7 mouse cellular contexts compared by ENCODE assay signal in genomic region chr19:18713357-18713756, GRCm38 (mm10). TPM values are rescaled to one million over a fixed set of nuclear protein-coding genes. Genes with fewer than 3 reads are reported as not detected.
DNase-seq lines count a peak whose midpoint lies in the region; ATAC-seq and TF ChIP-seq lines count a peak whose summit lies in the region.
"Not testable (repeated sequence)": the region's sequence is repeated elsewhere in the genome, so short reads cannot be mapped to it uniquely, and the experiment has no call there.

No protein-coding gene starts in this region.

- WGBS in embryonic facial prominence, embryonic 13.5 days, result under 1% methylated on average over 43 of the region's 46 CpGs
- WGBS in kidney, embryonic 14.5 days, result under 1% methylated on average over 39 of the region's 46 CpGs
- under 1% methylated on average over 44 of the region's 46 CpGs for WGBS in liver, adult 2 months
- WGBS in midbrain, embryonic 16.5 days, result under 1% methylated on average over 33 of the region's 46 CpGs
- whole genome bisulfite sequencing in spleen, adult 2 months, result under 1% methylated on average over 42 of the region's 46 CpGs

- peak overlapping the region; percentile 84 for H3K4me2 ChIP-seq in embryonic facial prominence, embryonic 13.5 days
- H3K4me2 ChIP-seq in kidney, embryonic 14.5 days (replicated peaks; ENCODE audit: low read depth, low read length), result peak overlapping the region; percentile 63
- H3K4me2 ChIP-seq in midbrain, embryonic 16.5 days (ENCODE audit: low read length), result peak overlapping the region; percentile 93

- H3K27ac ChIP-seq in embryonic facial prominence, embryonic 13.5 days, result peak overlapping the region; percentile 96
- peak overlapping the region; percentile 62; the same call in 1 of the 2 replicates for H3K27ac ChIP-seq in kidney, embryonic 14.5 days (ENCODE audit: low read depth, low read length)
- H3K27ac ChIP-seq in liver, adult 2 months (replicated peaks; ENCODE audit: insufficient read depth, low read depth, low read length), result not testable (repeated sequence)
- H3K27ac ChIP-seq in midbrain, embryonic 16.5 days (ENCODE audit: low read length), result peak overlapping the region; percentile 57
- peak overlapping the region; percentile 61; the same call in 1 of the 2 replicates for H3K27ac ChIP-seq in spleen, adult 2 months (ENCODE audit: insufficient read depth, low read length)

- peak; percentile 64 for ATAC-seq in embryonic facial prominence, embryonic 13.5 days (ENCODE audit: insufficient number of reproducible peaks, insufficient read depth, low FRiP score, low TSS enrichment, low read depth)
- peak; percentile 75 for ATAC-seq in kidney, embryonic 14.5 days (ENCODE audit: low FRiP score, low TSS enrichment)
- peak; percentile 76; the same call in 1 of the 2 replicates for ATAC-seq in midbrain, embryonic 16.5 days

- H3K9ac ChIP-seq in embryonic facial prominence, embryonic 13.5 days, result peak overlapping the region; percentile 94
- H3K9ac ChIP-seq in kidney, embryonic 14.5 days (ENCODE audit: low read depth, low read length), result peak overlapping the region; percentile 87
- peak overlapping the region; percentile 86 for H3K9ac ChIP-seq in liver, adult 2 months (ENCODE audit: low read depth, low read length)
- H3K9ac ChIP-seq in midbrain, embryonic 16.5 days (ENCODE audit: low read depth, low read length), result peak overlapping the region; percentile 92

- not testable (repeated sequence) for H3K9me3 ChIP-seq in embryonic facial prominence, embryonic 13.5 days; kidney, embryonic 14.5 days (ENCODE audit: control insufficient read depth, low read length); midbrain, embryonic 16.5 days (replicated peaks; ENCODE audit: control insufficient read depth, low read length, poor library complexity, severe bottlenecking)

- DNase-seq in adrenal gland, postnatal 10 days, result peak; percentile 65
- DNase-seq in heart, adult 9 months (ENCODE audit: low spot score in 2 of 2), result peak; percentile 28 to 40
- DNase-seq in liver, adult 2 months (ENCODE audit: extremely low read depth, low read depth, low spot score), result not testable (repeated sequence)
- peak; percentile 26 to 58 for DNase-seq in spleen, adult 2 months (ENCODE audit: low read depth in 1 of 2, low spot score in 2 of 2)

- TF ChIP-seq CTCF in liver, adult 2 months (IDR thresholded peaks at IDR 0.05; ENCODE audit: low read depth, low read length); spleen, adult 2 months (IDR thresholded peaks at IDR 0.05; ENCODE audit: extremely low read depth, insufficient read depth, insufficient read length, insufficient replicate concordance): not testable (repeated sequence)

- peaks cover 20% of the 10 kb centered on the region for H3K4me1 ChIP-seq in embryonic facial prominence, embryonic 13.5 days
- peaks cover 18% of the 10 kb centered on the region; the same call in 1 of the 2 replicates for H3K4me1 ChIP-seq in kidney, embryonic 14.5 days (ENCODE audit: control insufficient read depth, insufficient read depth, low read length)
- not testable (repeated sequence) for H3K4me1 ChIP-seq in liver, adult 2 months (ENCODE audit: control insufficient read depth, insufficient read depth, low read length); spleen, adult 2 months (ENCODE audit: control insufficient read depth, insufficient read depth, insufficient read length)
- peaks cover 23% of the 10 kb centered on the region for H3K4me1 ChIP-seq in midbrain, embryonic 16.5 days (ENCODE audit: control insufficient read depth, insufficient read depth, low read length)

- not testable (repeated sequence) for H3K27me3 ChIP-seq in embryonic facial prominence, embryonic 13.5 days; kidney, embryonic 14.5 days (ENCODE audit: control insufficient read depth, insufficient read depth, low read length); liver, adult 2 months (ENCODE audit: control insufficient read depth, insufficient read depth, low read length); midbrain, embryonic 16.5 days (ENCODE audit: control insufficient read depth, insufficient read depth, low read depth, low read length); spleen, adult 2 months (ENCODE audit: control insufficient read depth, insufficient read depth, low read length)

- not testable (repeated sequence) for TF ChIP-seq POLR2A in liver, adult 2 months (IDR thresholded peaks at IDR 0.05; ENCODE audit: extremely low read depth, insufficient read depth, low read length); spleen, adult 2 months (IDR thresholded peaks at IDR 0.05; ENCODE audit: low read depth, low read length)

- H3K36me3 ChIP-seq in embryonic facial prominence, embryonic 13.5 days; kidney, embryonic 14.5 days (ENCODE audit: control insufficient read depth, insufficient read depth, low read length); liver, adult 2 months (ENCODE audit: control insufficient read depth, insufficient read depth, low read length); midbrain, embryonic 16.5 days (ENCODE audit: control insufficient read depth, insufficient read depth, low read length); spleen, adult 2 months (ENCODE audit: control insufficient read depth, insufficient read depth, low read length): not testable (repeated sequence)

- not testable (repeated sequence) for H3K79me2 ChIP-seq in liver, adult 2 months (ENCODE audit: control insufficient read depth, insufficient read depth, low read length)

- peak overlapping the region; percentile 94 for H3K4me3 ChIP-seq in embryonic facial prominence, embryonic 13.5 days
- peak overlapping the region; percentile 84 for H3K4me3 ChIP-seq in kidney, embryonic 14.5 days (ENCODE audit: low read length)
- H3K4me3 ChIP-seq in liver, adult 2 months (ENCODE audit: insufficient read depth, low read depth, low read length), result peak overlapping the region; percentile 83
- H3K4me3 ChIP-seq in midbrain, embryonic 16.5 days (ENCODE audit: low read depth, low read length), result peak overlapping the region; percentile 84
- peak overlapping the region; percentile 71 for H3K4me3 ChIP-seq in spleen, adult 2 months (ENCODE audit: extremely low read depth, insufficient read depth, insufficient read length)

RNA-seq across cellular contexts. Expression of gene D030056L22Rik, which starts 0.4 kb away (rescaled TPM):
- 10 to 100 TPM; 12.7 to 13.0 TPM for total RNA-seq in adrenal gland, postnatal 10 days (2021)
- 30.3 and 33.1 TPM in 2 replicates for polyA plus RNA-seq in embryonic facial prominence, embryonic 13.5 days (2015; fragmentation: Nextera tagmentation; extraction: Ambion mirVana)
- polyA plus RNA-seq in kidney, embryonic 14.5 days (2014; fragmentation: Nextera tagmentation; extraction: Ambion mirVana), result 47.8 and 49.5 TPM in 2 replicates
- 7.1 and 9.5 TPM in 2 replicates for total RNA-seq in liver, adult 2 months (2014; rRNA removed)
- polyA plus RNA-seq in liver, adult 2 months (2012; rRNA removed), result 5.0 and 5.7 TPM in 2 replicates
- polyA plus RNA-seq in midbrain, embryonic 16.5 days (2015; fragmentation: Nextera tagmentation; extraction: Ambion mirVana), result 43.0 and 45.0 TPM in 2 replicates
- polyA plus RNA-seq in spleen, adult 2 months (2012; rRNA removed), result 10.1 and 18.3 TPM in 2 replicates

RNA-seq across cellular contexts. Expression of gene Trpm6, which starts 36.4 kb away (rescaled TPM):
- total RNA-seq in adrenal gland, postnatal 10 days (2021), result under 1 TPM; 0.09 to 0.27 TPM
- polyA plus RNA-seq in embryonic facial prominence, embryonic 13.5 days (2015; fragmentation: Nextera tagmentation; extraction: Ambion mirVana), result 0.21 and 0.34 TPM in 2 replicates
- polyA plus RNA-seq in kidney, embryonic 14.5 days (2014; fragmentation: Nextera tagmentation; extraction: Ambion mirVana), result 0.33 and 0.61 TPM in 2 replicates
- 0.27 and 0.83 TPM in 2 replicates for total RNA-seq in liver, adult 2 months (2014; rRNA removed)
- 0.09 TPM in 2 replicates for polyA plus RNA-seq in liver, adult 2 months (2012; rRNA removed)
- polyA plus RNA-seq in midbrain, embryonic 16.5 days (2015; fragmentation: Nextera tagmentation; extraction: Ambion mirVana), result 0.34 and 0.48 TPM in 2 replicates
- 0.02 and 0.05 TPM in 2 replicates for polyA plus RNA-seq in spleen, adult 2 months (2012; rRNA removed)

RNA-seq across cellular contexts. Expression of gene Carnmt1, which starts 42.8 kb away (rescaled TPM):
- 10 to 100 TPM; 16.7 to 19.4 TPM for total RNA-seq in adrenal gland, postnatal 10 days (2021)
- 27.4 and 37.3 TPM in 2 replicates for polyA plus RNA-seq in embryonic facial prominence, embryonic 13.5 days (2015; fragmentation: Nextera tagmentation; extraction: Ambion mirVana)
- 44.8 TPM in 2 replicates for polyA plus RNA-seq in kidney, embryonic 14.5 days (2014; fragmentation: Nextera tagmentation; extraction: Ambion mirVana)
- total RNA-seq in liver, adult 2 months (2014; rRNA removed), result 10.9 and 11.9 TPM in 2 replicates
- polyA plus RNA-seq in liver, adult 2 months (2012; rRNA removed), result 4.7 and 5.4 TPM in 2 replicates
- polyA plus RNA-seq in midbrain, embryonic 16.5 days (2015; fragmentation: Nextera tagmentation; extraction: Ambion mirVana), result 10.1 and 10.7 TPM in 2 replicates
- polyA plus RNA-seq in spleen, adult 2 months (2012; rRNA removed), result 3.1 and 5.8 TPM in 2 replicates
